Mouse (Mus musculus) forebrain, embryonic 11.5 days (tissue): ENCODE measurements at regions not wholly inside any gene's neighbourhood (a gene's known extent, or its start where the extent isn't known, plus 50 kb on each side); places are given as distances from the start of the nearest gene placed in this dataset.
"Not testable (repeated sequence)": the region's sequence is repeated elsewhere in the genome, so short reads cannot be mapped to it uniquely, and the experiment has no call there.

Experiments
- ATAC-seq: fragments of 200-750 bp; cut with Nextera tagmentation; replicated peaks from 2 replicates; pipeline ENCODE4 v1.8.0; 2017; ENCODE audit warnings: moderate TSS enrichment; ENCODE audit not compliant: low FRiP score
- DNase-seq: peaks from one replicate; pipeline ENCODE4 v3.0.0-alpha.2; 2017; ENCODE audit warnings: low spot score
- H3K27ac ChIP-seq: fragments of 300-500 bp; sonication (generic); 2 replicates; pipeline ENCODE4 v1.5.1; 2014; ENCODE audit warnings: low read depth, low read length
- H3K27me3 ChIP-seq: fragments of 300-500 bp; sonication (generic); 2 replicates; pipeline ENCODE4 v1.6.1; 2014; ENCODE audit warnings: mild to moderate bottlenecking, low read length, mixed read lengths; ENCODE audit not compliant: control insufficient read depth, insufficient read depth
- H3K36me3 ChIP-seq: fragments of 300-500 bp; sonication (generic); 2 replicates; pipeline ENCODE4 v1.6.1; 2014; ENCODE audit warnings: mild to moderate bottlenecking, low read length, moderate library complexity, mixed read lengths; ENCODE audit not compliant: control insufficient read depth, insufficient read depth
- H3K4me1 ChIP-seq: fragments of 300-500 bp; sonication (generic); replicated peaks from 2 replicates; pipeline ENCODE4 v1.6.1; 2014; ENCODE audit warnings: low read length, mixed read lengths; ENCODE audit not compliant: control insufficient read depth, insufficient read depth
- H3K4me2 ChIP-seq: fragments of 300-500 bp; sonication (generic); 2 replicates; pipeline ENCODE4 v1.6.1; 2014; ENCODE audit warnings: low read depth, mild to moderate bottlenecking, low read length, moderate library complexity, mixed read lengths; ENCODE audit not compliant: severe bottlenecking
- H3K4me3 ChIP-seq: fragments of 300-500 bp; sonication (generic); 2 replicates; pipeline ENCODE4 v1.5.1; 2014; ENCODE audit warnings: low read depth, low read length
- H3K9ac ChIP-seq: fragments of 300-500 bp; sonication (generic); 2 replicates; pipeline ENCODE4 v1.6.1; 2014; ENCODE audit warnings: low read length
- H3K9me3 ChIP-seq: fragments of 300-500 bp; sonication (generic); 2 replicates; pipeline ENCODE4 v1.6.1; 2016; ENCODE audit warnings: low read length, mixed read lengths; ENCODE audit not compliant: control insufficient read depth
- WGBS: fragments of 180-500 bp; shearing (Covaris S2); extraction: QIAGEN DNeasy Blood & Tissue Kit; methylation state at CpG from one replicate; pipeline ENCODE4 v1.1.7; 2014; 5-methylcytosine and 5-hydroxymethylcytosine counted together

DNA sequence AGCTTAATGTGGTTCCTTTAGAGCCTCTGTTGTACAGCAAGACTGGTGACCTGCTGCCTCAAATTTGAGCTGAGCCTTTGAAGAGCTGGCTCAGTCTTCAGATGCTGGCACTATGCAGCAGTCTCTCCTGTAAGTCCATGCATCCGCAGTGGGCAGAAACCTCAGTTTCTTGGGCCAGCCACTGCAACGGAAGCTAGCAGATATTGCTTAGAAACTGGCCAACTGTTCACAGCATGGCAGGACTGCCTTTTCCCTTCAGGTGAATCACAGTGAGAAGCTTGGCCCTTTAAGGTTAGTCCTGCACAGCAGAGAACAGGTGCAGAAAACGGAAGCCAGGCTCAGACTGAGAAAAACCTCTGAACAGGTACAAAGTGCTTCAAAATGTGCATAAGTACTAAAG is 1976.8 kb upstream of the G6pd2 start:
- whole genome bisulfite sequencing = 92% methylated on average over 3 of the region's 3 CpGs
- no peak overlapping the region for H3K4me3 ChIP-seq
- no peak overlapping the region for H3K9ac ChIP-seq
- H3K36me3 ChIP-seq = no peaks in the 10 kb centered on the region
- H3K4me1 ChIP-seq = no peaks in the 10 kb centered on the region
- no peak for ATAC-seq
- no peaks in the 10 kb centered on the region for H3K27me3 ChIP-seq
- H3K9me3 ChIP-seq = no peaks in the 10 kb centered on the region
- no peak overlapping the region for H3K27ac ChIP-seq
- DNase-seq = no peak
- H3K4me2 ChIP-seq = no peak overlapping the region

- Histone ChIP-seq H3K36me3 (no peaks in the 10 kb centered on the region), H3K9ac (no peak overlapping the region), H3K4me1 (no peaks in the 10 kb centered on the region), H3K9me3 (no peaks in the 10 kb centered on the region), H3K4me2 (no peak overlapping the region), H3K27ac (no peak overlapping the region), H3K27me3 (no peaks in the 10 kb centered on the region), H3K4me3 (no peak overlapping the region)
- DNase-seq (no peak), ATAC-seq (no peak)
- WGBS = 71% methylated on average over 1 of the region's 1 CpGs
Observed at GRCm38 (mm10) chr5:59845745-59846144, 1962.9 kb upstream of the G6pd2 start.

DNA sequence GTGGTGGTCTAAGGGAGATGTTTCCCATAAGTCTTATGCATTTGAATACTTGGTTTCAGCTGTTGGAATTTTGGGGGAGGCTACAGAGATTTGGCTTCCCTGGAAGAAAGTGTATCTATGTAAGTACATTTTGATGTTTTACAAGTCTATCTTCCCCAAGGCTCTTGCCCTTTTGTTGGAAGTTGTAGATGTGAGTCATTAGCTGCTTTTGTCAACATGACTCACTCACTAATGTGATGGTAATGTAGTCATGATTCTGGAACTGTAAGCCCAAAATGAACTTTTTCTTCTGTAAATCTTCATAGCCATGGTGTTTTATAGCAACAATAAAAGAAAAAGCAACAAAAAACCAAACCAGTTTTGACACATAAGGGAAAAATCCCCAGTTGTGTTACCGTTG is 1961.0 kb upstream of the G6pd2 start:
- Histone ChIP-seq H3K27ac (no peak overlapping the region), H3K9ac (no peak overlapping the region), H3K27me3 (no peaks in the 10 kb centered on the region), H3K4me1 (no peaks in the 10 kb centered on the region), H3K36me3 (no peaks in the 10 kb centered on the region), H3K4me2 (no peak overlapping the region), H3K9me3 (no peaks in the 10 kb centered on the region), H3K4me3 (no peak overlapping the region)
- ATAC-seq = no peak
- WGBS = 83% methylated on average over 1 of the region's 1 CpGs
- DNase-seq = no peak

DNA sequence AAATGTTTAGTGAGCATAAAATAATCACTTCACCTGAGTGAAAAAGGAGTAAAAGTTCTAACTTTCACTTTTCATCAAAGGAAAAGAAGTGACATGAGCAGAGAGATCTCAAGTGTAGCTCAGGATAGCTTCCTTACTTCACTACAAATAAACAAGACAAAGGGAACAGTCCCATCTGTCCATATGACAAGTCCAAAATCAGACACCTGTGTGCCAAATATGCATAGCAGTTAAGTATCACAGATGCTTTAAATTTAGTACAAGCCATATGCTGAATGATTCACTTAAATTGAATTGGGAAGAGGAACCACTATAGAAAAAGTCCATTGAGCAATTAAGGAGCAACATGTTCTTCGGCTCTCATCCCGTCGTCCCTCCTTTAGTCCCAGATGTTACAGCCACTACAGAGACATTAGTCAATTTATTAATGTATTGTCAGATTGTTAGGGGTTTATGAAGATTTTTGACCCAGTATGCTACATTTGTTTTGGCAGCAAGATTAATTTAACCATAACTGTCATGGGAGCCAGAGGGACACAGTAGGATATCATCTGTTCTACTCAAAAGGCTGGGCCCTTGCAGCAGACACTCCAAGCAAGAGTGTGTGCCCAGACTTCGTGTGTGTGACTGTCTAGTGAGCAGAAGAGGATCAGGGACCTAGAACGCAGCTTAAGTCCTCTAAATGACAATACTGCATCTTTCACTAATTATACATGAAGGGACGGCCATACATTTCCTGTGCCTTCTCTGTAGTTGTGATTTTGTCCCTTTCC is 1914.5 kb upstream of the G6pd2 start:
- DNase-seq (no peak), ATAC-seq (no peak)
- H3K27ac ChIP-seq = no peak overlapping the region
- no peaks in the 10 kb centered on the region for H3K9me3 ChIP-seq
- H3K9ac ChIP-seq = no peak overlapping the region
- no peak overlapping the region for H3K4me2 ChIP-seq
- no peaks in the 10 kb centered on the region for H3K27me3 ChIP-seq
- 85% methylated on average over 6 of the region's 6 CpGs for WGBS
- no peaks in the 10 kb centered on the region for H3K4me1 ChIP-seq
- H3K36me3 ChIP-seq = no peaks in the 10 kb centered on the region
- no peak overlapping the region for H3K4me3 ChIP-seq

GRCm38 (mm10) chr5:59921910-59922309 is 1886.7 kb upstream of the G6pd2 start:
- H3K9ac ChIP-seq = no peak overlapping the region
- no peaks in the 10 kb centered on the region for H3K9me3 ChIP-seq
- no peaks in the 10 kb centered on the region for H3K4me1 ChIP-seq
- ATAC-seq (no peak), DNase-seq (no peak)
- WGBS = 49% methylated on average over 4 of the region's 4 CpGs
- H3K27ac ChIP-seq = no peak overlapping the region
- no peaks in the 10 kb centered on the region for H3K36me3 ChIP-seq
- H3K4me3 ChIP-seq = no peak overlapping the region
- H3K4me2 ChIP-seq = no peak overlapping the region
- H3K27me3 ChIP-seq = no peaks in the 10 kb centered on the region

- Histone ChIP-seq H3K9ac (no peak overlapping the region), H3K27ac (no peak overlapping the region), H3K4me2 (no peak overlapping the region), H3K27me3 (no peaks in the 10 kb centered on the region), H3K36me3 (no peaks in the 10 kb centered on the region), H3K4me3 (no peak overlapping the region), H3K4me1 (no peaks in the 10 kb centered on the region), H3K9me3 (no peaks in the 10 kb centered on the region)
- no peak for ATAC-seq
- DNase-seq = no peak
- 75% methylated on average over 1 of the region's 1 CpGs for WGBS
Observed at GRCm38 (mm10) chr5:59940861-59941260, 1867.8 kb upstream of the G6pd2 start.

DNA sequence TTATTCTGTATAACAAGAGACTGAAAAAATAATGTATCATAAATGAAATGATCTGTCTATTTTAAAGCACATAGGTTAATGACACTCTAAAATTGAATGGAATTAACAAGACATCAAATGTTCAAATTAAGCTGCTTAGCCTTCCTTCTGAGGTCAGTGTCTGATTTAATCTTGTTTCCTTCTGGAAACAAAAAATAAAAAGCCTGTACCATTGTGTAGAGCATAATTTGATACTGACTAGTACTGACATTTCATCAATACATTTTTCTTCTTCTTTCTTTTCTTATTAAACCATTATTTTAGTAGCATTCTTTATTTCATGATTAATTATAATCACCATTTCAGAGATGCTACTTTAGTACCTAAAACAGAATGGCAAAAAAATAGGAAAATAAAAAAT is 1862.9 kb upstream of the G6pd2 start:
- H3K9me3 ChIP-seq = no peaks in the 10 kb centered on the region

DNA sequence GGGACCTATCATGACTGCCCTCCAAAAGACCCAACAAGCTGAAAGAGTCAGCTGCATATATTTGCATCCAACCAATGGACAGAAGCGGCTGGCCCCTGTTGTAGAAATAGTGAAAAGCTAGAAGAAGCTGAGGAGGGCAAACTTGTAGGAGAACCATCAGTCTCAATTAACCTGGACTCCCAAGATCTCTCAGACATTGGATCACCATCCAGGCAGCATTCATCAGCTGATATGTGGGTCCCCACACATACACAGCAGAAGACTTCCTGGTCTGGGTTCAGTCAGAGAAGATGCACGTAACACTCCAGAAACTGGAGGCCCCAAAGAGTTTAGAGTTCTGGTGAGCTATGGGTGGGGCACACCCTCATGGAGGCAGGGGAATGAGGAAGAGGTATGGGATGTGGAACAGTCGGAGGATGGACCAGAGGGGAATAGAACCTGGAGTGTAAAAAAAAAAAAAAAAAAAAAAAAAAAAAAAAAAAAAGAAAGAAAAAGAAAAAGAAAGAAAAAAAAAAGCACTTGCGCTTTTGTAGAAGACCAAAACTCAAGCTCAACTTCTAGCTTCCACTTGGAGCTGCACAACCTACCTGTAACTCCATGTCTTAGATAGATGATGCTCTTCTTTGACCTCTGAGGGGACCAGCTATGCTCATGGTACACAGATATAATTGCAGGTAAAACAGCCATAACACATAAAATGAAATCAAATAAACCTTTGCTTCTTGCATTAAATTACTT is 1860.6 kb upstream of the G6pd2 start:
- H3K4me1 ChIP-seq = no peaks in the 10 kb centered on the region
- no peak overlapping the region for H3K4me2 ChIP-seq
- H3K4me3 ChIP-seq = no peak overlapping the region
- no peaks in the 10 kb centered on the region for H3K27me3 ChIP-seq
- no peak overlapping the region for H3K27ac ChIP-seq
- no peak overlapping the region for H3K9ac ChIP-seq
- no peaks in the 10 kb centered on the region for H3K36me3 ChIP-seq
- DNase-seq (peak; percentile 45), ATAC-seq (no peak)
- no peaks in the 10 kb centered on the region for H3K9me3 ChIP-seq
- WGBS = 91% methylated on average over 4 of the region's 4 CpGs

More for the DNA sequence above, 1862.9 kb upstream of the G6pd2 start:
- Histone ChIP-seq H3K36me3 (no peaks in the 10 kb centered on the region), H3K27me3 (no peaks in the 10 kb centered on the region), H3K4me3 (no peak overlapping the region), H3K4me2 (no peak overlapping the region), H3K9ac (no peak overlapping the region), H3K4me1 (no peaks in the 10 kb centered on the region), H3K27ac (no peak overlapping the region)
- DNase-seq (no peak), ATAC-seq (no peak)

- not testable (repeated sequence) for H3K4me3 ChIP-seq, DNase-seq, H3K36me3 ChIP-seq, H3K27me3 ChIP-seq, ATAC-seq, H3K4me2 ChIP-seq, H3K9me3 ChIP-seq, H3K9ac ChIP-seq, H3K4me1 ChIP-seq, H3K27ac ChIP-seq
- WGBS = 91% methylated on average over 4 of the region's 7 CpGs
Observed at GRCm38 (mm10) chr5:59956240-59956639, 1852.4 kb upstream of the G6pd2 start.
